Mouse (Mus musculus): ENCODE measurements around the gene Myo19.

- TF ChIP-seq CTCF (conservative IDR thresholded peaks at IDR 0.05; ENCODE audit: low read length) (no peak), POU5F1 (IDR thresholded peaks at IDR 0.05; ENCODE audit: borderline replicate concordance, low read length) (no peak)
Measured at GRCm38 (mm10) chr11:84948526-84948925, 68.6 kb downstream of the Myo19 start.

Measured in E14TG2a.4 (cell line).